Mouse (Mus musculus) right cerebral cortex, postnatal 14 days (tissue): ENCODE results near the gene Spint3.
"Not testable (repeated sequence)": the region's sequence is repeated elsewhere in the genome, so short reads cannot be mapped to it uniquely, and the experiment has no call there.

ENCODE experiments used
- DNase-seq: peaks from one replicate; pipeline ENCODE4 v3.0.0; 2022

Spint3 gene

DNA sequence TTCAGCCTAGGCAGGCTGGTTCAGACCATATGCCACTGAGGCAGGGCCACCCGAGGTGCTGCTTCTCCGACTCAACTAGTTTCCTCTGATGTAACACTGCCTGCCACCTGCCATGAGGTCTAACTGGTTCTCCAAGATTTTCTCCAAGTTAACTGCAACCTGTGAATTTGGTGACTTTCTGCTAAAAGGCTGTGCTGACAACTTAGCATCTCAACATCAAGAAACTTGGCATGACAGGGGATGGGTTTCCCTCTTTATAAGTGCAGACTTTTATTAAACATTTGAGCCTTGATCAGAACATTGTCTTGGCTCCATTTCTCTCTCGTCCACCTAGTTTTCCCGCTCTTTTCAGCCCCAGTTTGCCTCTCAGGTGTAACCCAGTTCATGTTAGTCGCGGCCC, at the start of gene Spint3:
Gene Spint3 (minus strand): TSS at position 101 of the 400 bp plus-strand sequence.
- not testable (repeated sequence) for DNase-seq

DNA sequence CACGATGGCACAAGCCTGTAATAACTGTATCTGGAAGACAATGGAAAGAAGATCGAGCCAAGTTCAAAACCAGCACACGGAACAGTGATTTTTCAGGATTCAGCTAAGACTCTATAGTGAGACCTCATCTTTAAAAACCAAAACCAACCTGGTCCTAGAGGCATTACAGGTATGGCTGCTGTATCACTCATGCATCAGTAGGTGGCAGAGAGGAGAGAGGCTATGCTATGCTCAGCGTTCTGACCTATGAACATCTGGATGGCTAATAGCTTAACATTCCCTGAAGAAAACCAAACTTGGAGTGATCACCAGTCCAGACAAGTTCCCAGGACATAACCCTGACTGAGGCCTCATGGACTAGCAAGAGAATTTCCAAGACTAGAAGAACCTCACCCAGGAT, 48.5 kb upstream of the Spint3 start:
- no peak for DNase-seq

DNA sequence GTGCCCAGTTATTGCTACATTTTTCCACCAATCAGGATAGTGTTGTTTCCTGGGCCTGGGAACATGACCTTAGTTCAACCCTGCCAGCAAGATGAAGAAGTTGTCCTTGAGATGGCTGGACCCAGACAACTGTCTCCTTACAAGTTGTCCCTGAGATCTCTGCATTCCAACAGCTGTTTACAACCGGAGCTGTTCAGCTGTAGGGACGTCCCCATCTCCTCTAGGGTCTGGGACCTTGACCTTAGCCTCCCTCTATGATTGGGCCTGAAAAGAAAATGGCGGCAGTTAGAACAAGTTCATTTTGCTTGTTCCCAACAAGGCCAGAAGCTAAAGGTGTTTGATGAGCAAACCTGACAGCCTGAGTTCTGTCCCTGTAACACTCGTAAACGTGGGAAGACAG, 45.8 kb upstream of the Spint3 start:
- DNase-seq: no peak

DNA sequence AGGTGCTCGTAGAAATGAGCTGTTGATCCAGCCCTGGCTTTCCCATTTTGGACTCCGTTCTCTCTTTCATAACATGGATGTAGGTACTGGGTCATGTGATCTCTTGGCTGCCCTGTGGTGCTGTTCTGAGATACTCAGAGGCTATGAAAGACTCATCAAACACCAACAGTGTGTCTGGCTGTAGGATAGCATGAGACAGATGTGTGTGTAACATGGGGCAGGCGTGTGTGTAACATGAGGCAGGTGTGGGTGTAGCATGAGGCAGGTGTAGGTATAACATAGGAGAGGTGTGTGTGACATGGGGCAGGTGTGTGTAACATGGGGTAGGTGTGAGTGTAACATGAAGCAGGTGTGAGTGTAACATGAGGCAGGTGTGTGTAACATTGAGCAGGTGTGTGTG, 42.1 kb upstream of the Spint3 start:
- DNase-seq: no peak

DNA sequence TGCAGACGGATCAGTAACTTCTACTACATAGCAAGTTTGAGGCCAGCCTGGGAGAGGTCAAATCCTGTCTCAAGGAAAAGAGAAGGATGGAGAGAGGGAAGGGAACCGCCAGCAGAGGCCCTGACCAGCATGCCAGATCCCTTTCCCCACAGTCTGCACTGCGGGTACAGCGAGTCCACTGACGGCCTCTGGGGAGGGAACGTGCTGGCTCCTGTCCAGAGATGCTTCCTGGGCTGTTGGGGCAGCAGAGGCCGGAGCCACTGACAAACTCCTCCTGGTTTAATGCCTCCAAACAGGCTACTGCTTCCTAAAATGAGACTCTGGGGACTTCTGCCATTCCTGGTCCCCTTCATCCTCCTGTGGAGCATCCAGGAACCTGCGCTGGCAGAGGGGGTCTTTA, 40.2 kb upstream of the Spint3 start, which contains the start of the genes Wfdc6b and Wfdc8:
Gene Wfdc6b (plus strand): TSS at position 52 of the 400 bp plus-strand sequence.
Gene Wfdc8 (minus strand): TSS at position 156 of the 400 bp plus-strand sequence.
- peak; percentile 21 for DNase-seq

DNA sequence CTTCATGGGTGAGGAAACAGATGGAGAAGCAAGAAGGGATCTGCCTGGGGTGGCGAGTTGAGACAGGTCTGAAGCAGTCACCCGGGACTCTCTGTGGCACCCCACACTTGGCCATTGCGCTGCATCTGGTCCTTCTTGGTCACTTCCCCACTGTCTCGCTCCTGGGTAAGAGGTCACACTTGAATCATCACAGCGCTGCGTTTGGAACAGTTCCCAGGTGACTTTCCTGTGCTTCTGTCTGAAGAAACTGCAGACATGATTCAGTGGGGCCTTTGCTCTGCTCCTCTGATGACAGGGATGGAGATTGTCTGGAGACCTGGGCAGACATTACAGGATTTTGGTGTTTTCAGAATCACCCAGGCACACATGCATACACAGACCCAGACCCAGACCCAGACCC, 35.5 kb upstream of the Spint3 start:
- DNase-seq: no peak

DNA sequence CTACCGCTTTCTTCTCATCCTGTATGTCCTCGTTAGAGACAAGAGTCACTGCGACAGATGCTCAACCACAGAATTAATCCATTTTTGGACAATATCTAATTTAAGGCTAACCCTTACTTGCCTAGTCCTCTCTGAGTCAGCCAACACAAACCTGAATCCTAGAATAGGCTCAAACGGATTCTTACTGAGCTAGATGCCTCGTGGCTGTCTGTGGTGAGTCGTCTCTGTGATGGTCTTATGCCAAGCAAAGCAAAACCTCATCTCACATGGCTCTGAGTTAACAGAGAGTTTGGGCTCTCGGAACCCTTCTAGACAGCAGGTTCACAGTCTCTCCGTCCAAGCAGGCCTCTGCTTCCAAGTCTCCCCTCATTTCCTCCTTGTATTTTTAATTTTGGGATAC, 31.2 kb upstream of the Spint3 start:
- DNase-seq: no peak

DNA sequence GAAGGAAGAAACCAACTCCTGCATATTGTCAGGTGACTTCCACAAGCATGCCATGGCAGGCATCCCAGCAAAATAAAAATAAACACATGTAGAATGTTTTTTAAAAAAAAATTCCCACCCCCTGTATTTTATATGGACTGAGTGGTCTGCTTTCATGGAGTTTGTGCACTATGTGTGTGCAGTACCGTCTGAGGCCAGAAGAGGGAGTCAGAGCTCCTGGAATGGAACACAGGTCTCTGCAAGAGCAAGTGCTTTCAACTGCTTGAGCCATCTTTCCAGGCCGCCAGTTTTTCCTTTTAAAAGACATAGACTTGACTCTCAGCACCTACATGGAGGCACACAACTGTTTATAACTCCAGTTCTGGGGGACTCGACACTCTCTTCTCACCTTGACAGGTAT, 30.2 kb upstream of the Spint3 start:
- no peak for DNase-seq

DNA sequence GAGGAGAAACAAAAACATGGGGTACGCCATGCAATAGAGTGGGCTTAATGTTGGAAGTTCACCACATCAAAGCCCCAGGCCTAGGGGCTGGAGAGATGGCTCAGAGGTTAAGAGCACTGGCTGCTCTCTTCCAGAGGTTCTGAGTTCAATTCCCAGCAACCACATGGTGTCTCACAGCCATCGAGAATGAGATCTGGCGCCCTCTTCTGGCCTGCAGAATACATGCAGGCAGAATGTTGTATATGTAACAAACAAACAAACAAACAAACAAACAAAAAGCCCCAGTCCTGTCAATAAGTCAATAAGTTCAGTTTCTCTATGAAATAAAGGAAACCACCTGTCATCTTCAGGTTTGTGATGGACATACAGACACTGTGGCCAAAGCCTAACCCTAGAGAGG, 26.9 kb upstream of the Spint3 start:
- no peak for DNase-seq

DNA sequence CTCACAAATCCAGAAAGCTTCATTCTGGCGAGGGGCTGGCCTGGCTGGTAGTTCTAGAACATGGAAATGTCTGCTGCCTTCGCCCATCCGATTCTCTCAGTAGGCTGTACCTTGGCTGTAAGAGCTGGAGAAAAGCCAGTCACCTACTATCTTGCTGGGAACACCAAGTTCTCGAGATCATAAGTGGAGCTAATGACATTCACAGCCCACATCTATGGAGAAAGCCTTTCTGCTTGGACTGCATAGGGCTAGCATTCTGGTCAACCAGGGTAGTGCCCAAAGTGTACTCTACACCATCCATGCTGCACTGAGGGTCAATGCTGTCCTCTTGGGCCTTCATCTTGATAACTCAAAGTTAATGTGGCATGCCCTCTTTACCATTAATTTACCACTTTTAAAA, 20.2 kb upstream of the Spint3 start, which contains the start of gene Eppin:
Gene Eppin (minus strand): TSS at position 101 of the 400 bp plus-strand sequence.
- DNase-seq: no peak

DNA sequence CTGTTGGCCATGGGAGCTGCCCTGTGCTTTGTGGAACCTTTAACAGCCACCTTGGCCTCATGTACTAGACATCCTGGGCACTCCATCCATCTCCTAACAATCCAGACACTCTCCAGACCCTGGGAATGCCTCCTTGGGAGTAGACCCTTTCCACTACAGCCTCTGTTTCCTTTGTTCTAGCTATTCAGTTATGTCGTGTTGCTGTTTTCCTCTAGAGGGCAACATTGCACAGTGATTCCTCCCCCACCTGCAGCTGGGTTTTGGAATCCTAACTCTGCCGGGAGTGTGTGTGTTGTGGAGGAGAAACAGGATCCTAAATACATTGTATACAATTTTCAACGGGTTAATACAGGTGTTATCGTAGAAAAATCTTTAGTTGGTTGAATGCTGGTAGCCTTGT, 18.8 kb upstream of the Spint3 start:
- peak; percentile 24 for DNase-seq

DNA sequence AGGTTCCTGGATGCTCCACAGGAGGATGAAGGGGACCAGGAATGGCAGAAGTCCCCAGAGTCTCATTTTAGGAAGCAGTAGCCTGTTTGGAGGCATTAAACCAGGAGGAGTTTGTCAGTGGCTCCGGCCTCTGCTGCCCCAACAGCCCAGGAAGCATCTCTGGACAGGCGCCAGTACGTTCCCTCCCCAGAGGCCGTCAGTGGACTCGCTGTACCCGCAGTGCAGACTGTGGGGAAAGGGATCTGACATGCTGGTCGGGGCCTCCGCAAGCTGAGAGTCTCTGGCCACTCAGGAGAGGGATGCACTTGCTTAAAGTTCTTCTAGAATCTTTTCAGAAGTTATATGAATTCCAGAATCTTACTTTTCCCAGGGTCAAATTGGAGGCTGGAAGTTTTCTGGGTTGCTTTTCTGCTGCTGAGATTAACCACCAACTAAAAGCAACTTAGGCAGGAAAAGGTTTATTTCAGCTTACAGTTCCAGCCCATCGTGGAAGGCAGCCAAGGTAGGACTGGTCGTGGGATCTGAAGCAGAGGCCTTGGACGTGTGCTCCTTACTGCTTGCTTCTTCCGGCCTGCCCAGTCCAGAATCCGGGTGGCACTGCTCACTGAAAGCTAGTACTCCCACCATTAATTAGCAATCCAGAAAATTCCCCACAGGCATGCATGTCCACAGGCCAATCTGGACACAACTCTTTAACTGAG, 11.9 kb upstream of the Spint3 start, which contains the start of gene Wfdc6a:
Gene Wfdc6a (minus strand): TSS at position 423 of the 701 bp plus-strand sequence.
- DNase-seq: not testable (repeated sequence)

DNA sequence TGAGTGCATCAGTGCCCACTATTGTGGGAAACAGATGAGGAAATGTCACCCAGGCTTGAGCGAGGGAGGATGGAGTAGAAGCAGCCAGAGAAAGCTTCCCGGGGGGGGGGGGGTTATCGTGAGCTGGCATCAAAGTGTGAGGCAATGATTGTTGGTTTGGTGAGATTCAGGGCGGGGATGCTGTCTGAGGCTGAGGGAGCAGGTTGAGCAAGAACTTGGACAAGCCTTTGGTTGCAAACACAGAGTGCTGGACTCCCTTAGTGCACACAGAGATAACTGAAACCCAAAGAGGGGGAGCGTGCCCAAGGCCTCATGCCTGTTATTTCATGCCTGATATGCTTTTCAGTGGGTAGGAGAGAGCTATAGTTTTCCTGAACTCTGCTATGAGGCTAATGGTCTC, 5.8 kb downstream of the Spint3 start:
- DNase-seq: no peak

DNA sequence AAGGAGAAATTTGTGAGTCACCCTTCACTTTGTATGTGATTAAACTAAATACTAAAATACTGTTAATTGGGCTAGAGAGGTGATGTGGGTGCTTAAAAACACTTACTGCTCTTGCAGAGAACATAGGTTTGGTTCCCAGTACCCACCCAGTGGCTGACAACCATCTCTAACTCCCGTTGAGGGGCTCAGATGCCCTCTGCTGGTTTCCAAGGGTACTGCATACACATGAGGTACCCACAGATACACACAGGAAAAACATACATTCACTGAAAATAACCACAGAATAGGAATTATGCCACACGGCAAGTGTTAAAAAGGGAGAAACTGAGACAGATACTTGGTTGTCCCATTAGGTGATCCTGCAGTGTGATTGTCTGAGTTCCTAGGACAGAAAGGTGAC, 6.3 kb downstream of the Spint3 start:
- DNase-seq: no peak

DNA sequence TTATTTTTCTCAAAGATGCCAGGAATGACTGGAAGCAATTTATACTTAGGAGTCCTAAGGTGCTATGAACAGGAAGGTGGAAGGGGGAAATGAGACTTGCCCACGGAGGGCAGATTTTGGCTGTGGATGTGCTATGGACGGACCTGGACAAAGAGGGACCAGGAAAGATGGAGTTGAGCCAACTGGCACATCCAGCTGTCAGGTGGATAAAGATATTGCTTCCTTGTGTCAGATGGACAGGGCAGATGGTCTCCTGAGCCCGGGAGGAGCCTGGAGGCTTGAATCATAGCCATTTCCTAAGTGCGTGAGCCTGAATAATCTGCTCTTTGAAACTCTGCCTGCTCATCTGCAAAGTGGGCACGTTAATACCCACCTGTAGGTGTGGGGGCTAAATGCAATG, 8.9 kb downstream of the Spint3 start:
- DNase-seq: no peak

DNA sequence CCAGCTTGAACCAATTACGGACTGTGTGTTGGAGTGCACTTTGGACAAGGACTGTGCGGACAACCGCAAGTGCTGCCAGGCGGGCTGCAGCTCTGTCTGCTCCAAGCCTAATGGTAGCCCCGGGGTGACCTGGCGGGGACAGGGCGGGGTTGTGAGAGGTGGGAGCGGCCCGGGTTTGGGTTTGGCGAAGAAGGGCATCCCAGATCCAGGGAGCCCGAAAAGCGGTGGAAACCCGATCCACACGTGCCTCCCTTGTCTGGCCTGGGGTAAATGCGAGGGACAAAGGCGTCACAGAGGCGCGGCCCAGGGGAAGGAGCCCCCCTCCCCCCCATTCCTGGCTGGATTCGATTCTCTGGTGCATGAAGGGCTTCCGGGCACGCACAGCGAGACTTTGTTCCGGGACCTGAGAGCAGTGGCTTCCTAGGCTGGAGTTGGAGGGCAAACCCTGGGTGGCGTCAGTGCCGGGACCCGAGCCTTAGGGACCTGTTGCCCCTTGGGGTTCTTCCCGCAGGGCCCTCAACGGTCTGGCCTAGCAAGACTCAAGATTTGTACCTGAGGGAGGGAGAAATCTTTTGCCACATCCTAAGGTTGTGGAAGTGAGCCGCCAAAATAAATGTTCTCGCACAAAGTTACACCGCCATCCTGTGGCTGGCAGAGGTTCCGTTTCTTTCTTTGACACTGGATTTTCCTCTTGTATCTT, 9.8 kb downstream of the Spint3 start:
- no peak for DNase-seq

DNA sequence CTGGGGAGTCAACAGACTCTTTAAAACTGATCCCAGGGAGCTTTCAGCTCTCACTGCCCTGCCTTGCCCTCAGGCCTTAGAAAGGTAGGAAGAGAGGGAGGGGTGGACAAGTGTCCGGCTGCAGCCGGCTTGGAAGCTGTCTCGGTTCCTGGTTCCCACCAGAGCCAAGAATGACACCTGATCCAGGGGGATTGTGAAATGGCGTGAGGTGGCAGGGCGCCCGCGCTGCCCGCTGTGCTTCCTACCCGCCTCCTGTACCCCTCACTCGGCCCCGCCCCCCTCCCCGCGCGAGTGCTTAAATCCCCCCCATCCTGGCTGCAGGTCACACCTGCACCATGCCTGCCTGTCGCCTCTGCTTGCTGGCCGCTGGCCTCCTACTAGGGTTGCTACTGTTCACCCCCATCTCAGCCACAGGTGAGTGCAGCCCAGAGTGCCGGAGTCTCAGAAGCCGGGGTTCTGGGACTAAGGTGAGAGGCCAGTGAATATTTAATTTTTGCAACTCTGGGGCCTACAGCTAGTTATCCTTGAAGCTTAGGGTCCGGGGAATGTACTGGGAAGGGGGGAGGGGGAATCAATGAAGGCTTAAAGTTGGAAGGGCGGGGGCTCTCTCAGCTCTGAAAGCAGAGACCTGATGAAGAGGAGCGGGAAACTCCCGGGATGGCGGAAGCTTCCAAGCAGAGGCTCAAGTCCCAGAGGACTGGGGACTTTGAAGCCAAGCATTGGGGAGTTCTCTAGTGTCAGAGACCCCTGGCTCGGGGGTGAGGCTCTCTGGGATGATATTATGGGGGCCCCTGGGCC, 10.7 kb downstream of the Spint3 start, which contains the start of gene Wfdc2:
Gene Wfdc2 (plus strand): TSS at position 23 of the 798 bp plus-strand sequence.
- DNase-seq: no peak

DNA sequence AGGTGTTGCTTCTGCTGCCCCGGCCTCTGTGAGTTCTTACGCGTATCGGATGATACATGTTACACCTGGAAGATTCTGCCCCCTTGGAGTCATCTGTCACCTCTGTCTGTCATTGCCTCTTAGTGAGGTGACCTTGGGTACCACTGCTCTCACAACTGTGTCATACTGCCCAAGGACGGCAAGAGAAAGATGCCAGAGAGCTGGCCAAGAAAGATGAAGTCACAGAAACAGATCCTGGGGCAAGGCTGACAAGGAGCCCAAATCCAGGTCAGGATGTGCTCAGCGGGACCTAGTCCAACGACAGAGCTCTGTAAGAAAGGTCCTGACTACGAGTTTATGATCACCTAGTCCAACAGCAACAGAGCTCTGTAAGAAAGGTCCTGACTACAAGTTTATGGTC, 13.2 kb downstream of the Spint3 start:
- no peak for DNase-seq

DNA sequence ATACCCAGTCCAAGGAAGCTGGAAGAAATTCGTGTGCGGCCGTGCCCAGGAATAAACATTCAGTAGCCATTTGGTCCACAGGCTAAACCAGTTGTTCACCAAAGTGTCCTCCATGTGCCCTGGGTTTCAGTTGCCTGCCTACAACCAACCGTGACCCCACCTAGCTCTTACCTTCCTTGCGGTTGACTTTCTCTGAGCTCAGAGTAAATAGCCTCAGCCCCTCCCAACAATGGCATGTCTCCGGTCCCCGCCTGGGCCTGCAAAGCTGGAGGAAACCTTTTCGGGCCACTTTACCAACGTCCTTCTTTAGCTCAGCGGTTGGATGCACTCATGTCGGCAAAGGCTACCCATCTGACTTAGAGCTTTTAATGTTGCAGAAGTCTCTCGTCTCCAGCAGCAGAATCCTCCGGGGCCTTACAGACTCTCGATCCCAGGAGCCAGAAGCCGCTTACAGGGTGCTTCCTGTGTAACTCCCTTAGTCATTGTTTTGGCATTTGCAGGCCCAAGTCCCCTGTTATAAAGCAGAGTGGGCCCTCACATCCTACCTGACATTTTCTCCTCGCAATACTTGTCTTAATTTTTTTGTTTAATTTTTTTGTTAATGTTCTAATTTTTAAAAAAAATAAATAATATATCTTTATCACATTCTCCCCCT, 14.1 kb downstream of the Spint3 start:
- DNase-seq: no peak

DNA sequence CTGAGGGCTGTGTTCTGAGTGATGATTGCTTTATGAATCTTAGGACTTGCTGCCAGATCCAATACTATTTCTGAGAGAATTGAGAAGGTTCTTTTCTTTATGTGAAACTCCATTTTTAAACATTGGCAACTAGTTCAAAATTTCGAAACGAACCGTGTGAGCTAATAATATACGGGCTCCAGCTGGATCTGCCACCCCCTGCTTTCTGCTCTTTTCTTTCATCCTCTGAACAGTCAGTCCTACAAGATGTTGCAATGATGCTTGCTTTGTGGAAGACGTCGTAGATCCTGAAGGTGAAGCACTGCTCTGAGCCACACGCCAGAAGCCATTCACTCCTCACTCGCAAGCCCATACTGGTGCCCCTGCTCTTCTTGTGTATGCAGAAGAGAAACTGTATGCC, 14.8 kb downstream of the Spint3 start:
- no peak for DNase-seq

DNA sequence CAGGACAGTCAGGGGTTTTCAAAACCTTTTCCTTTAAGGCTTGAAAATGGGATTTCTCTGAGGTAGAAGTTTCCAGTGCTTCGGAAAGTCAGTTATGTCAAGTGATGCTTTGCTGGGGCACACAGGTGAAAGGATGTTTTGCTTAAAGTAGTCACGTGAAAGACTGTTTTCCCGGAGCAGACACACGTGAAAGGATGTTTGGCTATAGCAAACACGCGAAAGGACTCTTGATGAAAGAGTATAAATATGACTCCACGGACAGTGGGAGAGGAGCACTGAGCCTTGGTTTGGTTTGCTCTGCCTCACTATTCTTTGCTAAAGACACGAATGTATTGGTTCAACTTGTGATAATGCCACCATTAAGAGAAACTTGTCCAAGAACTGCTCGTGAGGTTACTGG, 21.8 kb downstream of the Spint3 start:
- no peak for DNase-seq

DNA sequence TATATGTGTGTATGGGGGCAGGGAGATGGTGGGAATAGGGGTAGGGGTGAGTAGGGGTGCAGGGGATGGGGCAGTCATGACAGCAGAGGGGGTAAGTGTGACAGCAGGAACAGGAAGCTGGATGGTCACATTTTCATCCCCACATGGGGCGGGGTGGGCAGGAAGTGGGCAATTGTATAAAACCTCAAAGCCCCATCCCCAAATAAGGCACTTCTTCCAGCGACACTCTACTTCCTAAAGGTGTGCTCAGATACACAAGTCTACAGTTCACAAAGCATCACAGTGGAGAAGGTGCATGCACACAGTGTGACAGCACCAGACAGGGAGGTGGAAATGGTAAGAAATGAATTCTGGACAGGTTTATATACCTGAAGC, 22.4 kb downstream of the Spint3 start:
- DNase-seq: no peak
